10 mouse cellular contexts compared by ENCODE assay signal in genomic region chr16:33832057-33832456, GRCm38 (mm10). TPM values are rescaled to one million over a fixed set of nuclear protein-coding genes. Genes with fewer than 3 reads are reported as not detected.
DNase-seq lines count a peak whose midpoint lies in the region; ATAC-seq and TF ChIP-seq lines count a peak whose summit lies in the region.
"Had no signal": no experiment of that assay in that cellular context is flagged by ENCODE, and none has a peak within 500 bp of the region (broad histone marks: within the 10 kb centered on the region; RNA-seq: fewer than 3 reads in every experiment).

No protein-coding gene starts in this region.

- no peaks in the 10 kb centered on the region for H3K9me3 ChIP-seq in midbrain, embryonic 15.5 days

- ATAC-seq in erythroid progenitor cell, adult 5-6 weeks (replicated peaks; ENCODE audit: low FRiP score, poor library complexity, severe bottlenecking): 0 out of 2 replicates have a peak, but pooled peaks have one; percentile 30
- ATAC-seq in midbrain, embryonic 15.5 days (replicated peaks): no peak

- no peak overlapping the region for H3K4me2 ChIP-seq in midbrain, embryonic 15.5 days

- no peak for TF ChIP-seq CTCF in left cerebral cortex, adult 2 months (IDR thresholded peaks at IDR 0.05)

- H3K4me1 ChIP-seq in midbrain, embryonic 15.5 days: peaks cover 34% of the 10 kb centered on the region

- H3K4me3 ChIP-seq in left cerebral cortex, adult 2 months: no peak overlapping the region
- H3K4me3 ChIP-seq in midbrain, embryonic 15.5 days: no peak overlapping the region

- H3K36me3 ChIP-seq in midbrain, embryonic 15.5 days (replicated peaks): no peaks in the 10 kb centered on the region

- intact Hi-C loops in heart, postnatal 25 days (cut with DNase I): no loop called here
- intact Hi-C loops in left cerebral cortex, adult 2 months (cut with DNase I): loop anchor here (5.0 kb wide), 1 partner anchor 45 kb away; no protein-coding TSS in a partner anchor

- 58% methylated on average over 6 of the region's 6 CpGs for WGBS in midbrain, embryonic 15.5 days

- no peak overlapping the region for H3K9ac ChIP-seq in midbrain, embryonic 15.5 days

- H3K27ac ChIP-seq in left cerebral cortex, adult 2 months: peak overlapping the region; percentile 60; the same call in 1 of the 2 replicates
- H3K27ac ChIP-seq in midbrain, embryonic 15.5 days: peak overlapping the region; percentile 39; the same call in 1 of the 2 replicates

- peaks cover 42% of the 10 kb centered on the region for H3K27me3 ChIP-seq in midbrain, embryonic 15.5 days (replicated peaks)

- peak; percentile 86 for DNase-seq in heart, adult 11 months
- no peak for DNase-seq in heart, postnatal 25 days (ENCODE audit: low spot score)
- no peak for DNase-seq in left cerebral cortex, adult 2 months (ENCODE audit: extremely low spot score in 1 of 2, low spot score in 2 of 2)
- no peak for DNase-seq in left cerebral cortex, adult 8-10 months (ENCODE audit: low spot score in 2 of 2)
- DNase-seq in urinary bladder, adult 2 months (ENCODE audit: low spot score): no peak
- DNase-seq in spleen, postnatal 10 days (ENCODE audit: low spot score in 2 of 2): no peak
- DNase-seq: cerebellum, adult 8-10 months; gastrocnemius, postnatal 10 days had no signal

RNA-seq across cellular contexts. Expression of gene Itgb5, which starts 2.6 kb away (rescaled TPM):
- total RNA-seq in heart, postnatal 25 days (2021): 10 to 100 TPM; 73.9 to 80.2 TPM
- total RNA-seq in left cerebral cortex, adult 2 months (2021): 10 to 100 TPM; 36.0 to 36.8 TPM
- total RNA-seq in left cerebral cortex, adult 8-10 months (2022): 10 to 100 TPM; 42.5 to 81.2 (median 53.6) TPM
- total RNA-seq in erythroid progenitor cell, adult 5-6 weeks (2015; ENCODE audit: low replicate concordance): 6.1 and 13.8 TPM in 2 replicates
- 8.9 and 9.2 TPM in 2 replicates for total RNA-seq in erythroid progenitor cell, adult 5-6 weeks (2017; ENCODE audit: low replicate concordance)
- 24.1 and 24.6 TPM in 2 replicates for polyA plus RNA-seq in midbrain, embryonic 15.5 days (2015; fragmentation: Nextera tagmentation; extraction: Ambion mirVana)
- 79.7 and 98.3 TPM in 2 replicates for polyA plus RNA-seq in urinary bladder, adult 2 months (2012; rRNA removed)

RNA-seq across cellular contexts. Expression of gene Muc13, which starts 38.2 kb away (rescaled TPM):
- under 1 TPM in 1 of 2 experiments, not detected in 1; 0.10 TPM for total RNA-seq in heart, postnatal 25 days (2021)
- total RNA-seq in left cerebral cortex, adult 2 months (2021): under 1 TPM; 0.12 to 0.23 TPM
- total RNA-seq in left cerebral cortex, adult 8-10 months (2022): under 1 TPM in 1 of 4 experiments, not detected in 3; 0.11 TPM
- total RNA-seq in erythroid progenitor cell, adult 5-6 weeks (2015; ENCODE audit: low replicate concordance): 1.8 and 6.3 TPM in 2 replicates
- total RNA-seq in erythroid progenitor cell, adult 5-6 weeks (2017; ENCODE audit: low replicate concordance): 0.51 and 1.2 TPM in 2 replicates
- 0.08 TPM in 1 of 2 replicates, not detected in the other for polyA plus RNA-seq in midbrain, embryonic 15.5 days (2015; fragmentation: Nextera tagmentation; extraction: Ambion mirVana)
- polyA plus RNA-seq in urinary bladder, adult 2 months (2012; rRNA removed): 0.04 and 0.09 TPM in 2 replicates
